ENCODE assay signal across 17 mouse cellular contexts in the genomic region with DNA sequence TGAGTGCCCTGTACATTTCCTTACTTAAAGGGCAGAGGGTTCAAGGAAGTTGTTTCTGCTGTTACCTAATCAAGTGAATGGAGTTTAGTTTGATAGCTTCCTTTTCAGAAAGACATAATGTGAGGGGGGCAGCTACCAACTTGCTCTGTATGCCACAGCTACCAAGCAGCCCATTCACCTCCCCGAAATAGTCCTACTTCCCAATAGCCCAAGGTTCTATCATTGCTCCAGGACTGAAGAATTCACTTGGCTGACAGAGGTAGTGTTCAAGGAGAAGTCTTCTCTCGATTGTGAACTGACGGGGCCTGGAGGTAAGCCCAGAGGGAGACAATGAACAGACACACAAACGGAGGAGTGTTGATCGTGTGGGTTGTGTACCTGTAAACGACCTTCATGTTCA. TPM values are rescaled to one million over a fixed set of nuclear protein-coding genes. Genes with fewer than 3 reads are reported as not detected.
A peak's percentile ranks its signal among the peaks of the same experiment; 100 is the strongest.
DNase-seq lines count a peak whose midpoint lies in the region; ATAC-seq and TF ChIP-seq lines count a peak whose summit lies in the region.
"Had no signal": no experiment of that assay in that cellular context is flagged by ENCODE, and none has a peak within 500 bp of the region (broad histone marks: within the 10 kb centered on the region; RNA-seq: fewer than 3 reads in every experiment).

No protein-coding gene starts in this region.

- 0 out of 2 replicates have a peak overlapping the region, but pooled peaks have one; percentile 42 for H3K27ac ChIP-seq in testis, adult 2 months (ENCODE audit: control insufficient read depth, insufficient read depth, low read depth, low read length)
- H3K27ac ChIP-seq in liver, postnatal 0 days (ENCODE audit: low read depth): peak overlapping the region; percentile 78
- H3K27ac ChIP-seq: embryonic facial prominence, embryonic 15.5 days; forebrain, embryonic 12.5 days; hindbrain, embryonic 10.5 days; intestine, embryonic 15.5 days had no signal

- no peaks in the 10 kb centered on the region for H3K27me3 ChIP-seq in testis, adult 2 months (ENCODE audit: control insufficient read depth, insufficient read depth, low read length)
- H3K27me3 ChIP-seq in liver, postnatal 0 days (ENCODE audit: insufficient read depth, low read length): no peaks in the 10 kb centered on the region
- H3K27me3 ChIP-seq: embryonic facial prominence, embryonic 15.5 days; forebrain, embryonic 12.5 days; intestine, embryonic 15.5 days had no signal

- no peaks in the 10 kb centered on the region for H3K9me3 ChIP-seq in liver, postnatal 0 days (ENCODE audit: low read length)
- H3K9me3 ChIP-seq: embryonic facial prominence, embryonic 15.5 days; forebrain, embryonic 12.5 days; hindbrain, embryonic 10.5 days; intestine, embryonic 15.5 days had no signal

- ATAC-seq in CD4-positive, CD25-positive, alpha-beta regulatory T cell, adult 4 months: no peak
- no peak for ATAC-seq in liver, postnatal 0 days
- ATAC-seq: intestine, embryonic 15.5 days had no signal

- peak overlapping the region; percentile 67 for H3K9ac ChIP-seq in liver, postnatal 0 days (replicated peaks)
- H3K9ac ChIP-seq: embryonic facial prominence, embryonic 15.5 days; forebrain, embryonic 12.5 days; intestine, embryonic 15.5 days had no signal

- TF ChIP-seq CTCF in testis, adult 2 months (IDR thresholded peaks at IDR 0.05; ENCODE audit: control insufficient read depth, insufficient read depth, insufficient replicate concordance, low read depth, low read length): no peak
- no peak for TF ChIP-seq CTCF in liver, postnatal 0 days (IDR thresholded peaks at IDR 0.05; ENCODE audit: low read depth)

- peaks cover 8% of the 10 kb centered on the region for H3K4me1 ChIP-seq in testis, adult 2 months (ENCODE audit: control insufficient read depth, insufficient read depth, low read length)
- H3K4me1 ChIP-seq in liver, postnatal 0 days (ENCODE audit: insufficient read depth): peaks cover 2% of the 10 kb centered on the region; the same call in 1 of the 2 replicates
- H3K4me1 ChIP-seq: embryonic facial prominence, embryonic 15.5 days; forebrain, embryonic 12.5 days; intestine, embryonic 15.5 days had no signal

- TF ChIP-seq EP300 in liver, postnatal 0 days (IDR thresholded peaks at IDR 0.05; ENCODE audit: low read depth): no peak

- 40% methylated on average over 6 of the region's 6 CpGs for WGBS in liver, postnatal 0 days (ENCODE audit: insufficient replicate concordance)

- peak overlapping the region; percentile 44; the same call in 1 of the 2 replicates for H3K4me3 ChIP-seq in testis, adult 2 months (ENCODE audit: control insufficient read depth, low read depth, low read length)
- H3K4me3 ChIP-seq in liver, postnatal 0 days (ENCODE audit: low read depth, low read length): peak overlapping the region; percentile 51
- H3K4me3 ChIP-seq: embryonic facial prominence, embryonic 15.5 days; forebrain, embryonic 12.5 days; hindbrain, embryonic 10.5 days; intestine, embryonic 15.5 days had no signal

- H3K4me2 ChIP-seq in liver, postnatal 0 days (ENCODE audit: low read depth, low read length): peak overlapping the region; percentile 68
- H3K4me2 ChIP-seq: embryonic facial prominence, embryonic 15.5 days; forebrain, embryonic 12.5 days; intestine, embryonic 15.5 days had no signal

- no peaks in the 10 kb centered on the region for H3K36me3 ChIP-seq in testis, adult 2 months (ENCODE audit: control insufficient read depth, insufficient read depth, low read length)
- H3K36me3 ChIP-seq in liver, postnatal 0 days (replicated peaks; ENCODE audit: insufficient read depth, low read length): no peaks in the 10 kb centered on the region
- H3K36me3 ChIP-seq: embryonic facial prominence, embryonic 15.5 days; forebrain, embryonic 12.5 days; G1E; hindbrain, embryonic 10.5 days; intestine, embryonic 15.5 days had no signal

- peak; percentile 70 for DNase-seq in CD4-positive, CD25-positive, alpha-beta regulatory T cell, adult 2 months (ENCODE audit: low read depth, low spot score)
- no peak for DNase-seq in testis, postnatal 10 days (ENCODE audit: low spot score)
- no peak for DNase-seq in liver, postnatal 0 days
- DNase-seq in thymus, postnatal 25 days: peak; percentile 56
- DNase-seq in layer of hippocampus, adult 9-10 months (ENCODE audit: low spot score): no peak
- DNase-seq in c-Kit-positive CD71-positive TER-119-positive erythroid progenitor cells, embryonic 14.5 days (ENCODE audit: low spot score): no peak
- DNase-seq: adrenal gland, postnatal 25 days; cerebellum, adult 11 months; left cerebral cortex, postnatal 4 days; midbrain, embryonic 14.5 days had no signal

- no peak for TF ChIP-seq POLR2A in testis, adult 2 months (IDR thresholded peaks at IDR 0.05; ENCODE audit: control insufficient read depth, low read depth, low read length)

RNA-seq across cellular contexts. Expression of a gene that starts 36.2 kb away (rescaled TPM):
- polyA plus RNA-seq in CD4-positive, CD25-positive, alpha-beta regulatory T cell, adult 4 months (2017; shearing (Covaris generic)): 100 to 1,000 TPM; 430 to 456 TPM
- 6.3 and 8.7 TPM in 2 replicates for polyA plus RNA-seq in testis, adult 2 months (2012; rRNA removed)
- 6.8 and 7.5 TPM in 2 replicates for polyA plus RNA-seq in liver, postnatal 0 days (2015; fragmentation: Nextera tagmentation; extraction: Ambion mirVana)
- polyA plus RNA-seq: G1E had no signal

Comparison
In these comparisons a context has a peak if more than half of its experiments do, and no peak if none do; other contexts are left out.
1. DNase-seq: peak in CD4-positive, CD25-positive, alpha-beta regulatory T cell, adult 2 months (single experiment) and thymus, postnatal 25 days (single experiment); none in testis, postnatal 10 days (single experiment), liver, postnatal 0 days (single experiment), layer of hippocampus, adult 9-10 months (single experiment) and c-Kit-positive CD71-positive TER-119-positive erythroid progenitor cells, embryonic 14.5 days (single experiment).
2. RNA of a gene that starts 36.2 kb away (polyA plus RNA-seq): 430 to 456 TPM in CD4-positive, CD25-positive, alpha-beta regulatory T cell, adult 4 months; 6.3 to 8.7 TPM in testis, adult 2 months and 6.8 to 7.5 TPM in liver, postnatal 0 days; every median in the first group is over 10 times any median in the second.